Mouse (Mus musculus) left cerebral cortex, adult 18-20 months (tissue): ENCODE data around the gene Afdn. TPM values are rescaled to one million over a fixed set of nuclear protein-coding genes. Genes with fewer than 3 reads are reported as not detected.
"Not testable (repeated sequence)": the region's sequence is repeated elsewhere in the genome, so short reads cannot be mapped to it uniquely, and the experiment has no call there.

Experiments
- DNase-seq, 2 experiments: peaks; one replicate each; pipeline ENCODE4 v3.0.0; 2021 to 2022; ENCODE audit warnings: low spot score in 2 of 2, mixed read lengths in 1 of 2
- total RNA-seq, 2 experiments: library from RNA; stranded (reverse); gene quantifications; 2 replicates each; pipeline ENCODE4 v1.2.3; 2021

The Afdn gene
- total RNA-seq, 2 experiments from 2014 or later, result 114 TPM

DNA sequence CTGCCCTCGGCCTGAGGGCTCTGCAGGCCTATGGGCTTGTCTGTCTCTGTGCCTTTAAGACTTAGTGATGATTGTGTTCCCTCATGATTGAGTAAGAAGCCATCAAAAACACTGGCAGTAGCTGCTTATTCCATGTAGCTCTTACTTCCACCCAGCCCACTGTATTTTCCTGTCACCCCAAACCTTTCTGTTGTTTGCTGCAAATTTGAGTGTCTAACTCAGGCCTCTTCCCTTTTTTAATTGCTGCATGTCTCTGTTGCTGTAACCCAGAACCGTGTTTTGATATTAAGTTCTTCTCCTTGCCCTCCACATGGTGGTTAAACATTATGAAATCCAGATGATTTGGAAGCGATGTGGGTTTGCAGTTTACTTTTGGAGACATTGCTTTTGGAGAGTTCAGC, 106.6 kb downstream of the Afdn start:
- DNase-seq, result no peak

DNA sequence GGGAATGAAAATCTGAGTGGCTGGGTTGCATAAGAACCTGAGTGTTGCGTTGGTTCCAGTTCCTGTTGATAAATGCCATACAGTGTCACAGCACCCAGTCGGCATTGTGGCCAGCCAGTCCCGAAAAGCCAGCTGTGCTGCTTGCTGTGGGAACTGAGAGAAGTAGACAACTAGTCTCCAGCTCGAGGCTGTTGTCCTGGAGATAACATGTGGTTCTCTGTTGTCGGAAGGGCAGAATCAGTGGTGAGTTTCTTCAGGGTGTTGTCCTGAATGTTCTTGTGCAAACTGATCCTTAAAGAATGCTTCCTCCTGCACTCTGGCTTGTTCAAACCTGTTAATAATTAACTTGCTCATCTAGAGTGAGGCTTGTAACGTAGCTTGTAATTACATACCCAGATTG, 107.1 kb downstream of the Afdn start:
- DNase-seq, result no peak

DNA sequence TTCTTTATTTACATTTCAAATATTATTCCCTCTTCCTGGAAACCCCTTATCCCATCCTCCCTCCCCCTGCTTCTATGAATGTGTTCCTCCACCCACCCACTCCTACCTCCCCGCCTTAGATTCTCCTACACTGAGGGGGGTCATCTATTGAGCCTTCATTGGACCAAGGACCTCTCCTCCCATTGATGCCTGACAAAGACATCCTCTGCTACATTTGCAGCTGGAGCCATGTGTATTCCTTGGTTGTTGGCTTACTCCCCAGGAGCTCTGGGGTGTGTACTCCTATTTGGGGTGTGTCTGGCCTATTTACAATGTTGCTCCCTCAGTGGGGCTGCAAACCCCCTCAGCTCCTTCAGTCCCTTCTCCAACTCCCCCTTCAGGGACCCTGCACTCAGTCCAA, 109.9 kb downstream of the Afdn start:
- DNase-seq, result no peak

DNA sequence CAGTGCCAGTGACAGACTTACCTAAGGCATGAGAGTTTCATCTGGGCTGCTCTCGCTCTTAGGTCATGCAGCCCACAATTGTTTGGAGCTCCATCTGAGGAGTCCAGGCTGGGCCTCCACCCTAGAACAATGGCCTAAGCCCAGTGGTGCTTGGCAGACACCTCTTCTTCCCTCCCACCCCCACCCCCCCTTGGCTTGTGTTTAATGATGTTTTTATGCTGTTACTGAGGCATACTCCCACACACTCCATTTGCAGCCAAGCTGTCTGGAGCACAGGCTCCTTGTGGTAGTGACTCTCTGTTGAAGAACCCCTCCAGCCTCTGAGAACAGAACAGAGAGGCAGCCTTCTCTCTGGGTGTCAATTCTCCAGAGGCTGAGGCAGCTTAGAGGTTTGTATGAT, 113.9 kb downstream of the Afdn start:
- peak; percentile 33 to 60 for DNase-seq

DNA sequence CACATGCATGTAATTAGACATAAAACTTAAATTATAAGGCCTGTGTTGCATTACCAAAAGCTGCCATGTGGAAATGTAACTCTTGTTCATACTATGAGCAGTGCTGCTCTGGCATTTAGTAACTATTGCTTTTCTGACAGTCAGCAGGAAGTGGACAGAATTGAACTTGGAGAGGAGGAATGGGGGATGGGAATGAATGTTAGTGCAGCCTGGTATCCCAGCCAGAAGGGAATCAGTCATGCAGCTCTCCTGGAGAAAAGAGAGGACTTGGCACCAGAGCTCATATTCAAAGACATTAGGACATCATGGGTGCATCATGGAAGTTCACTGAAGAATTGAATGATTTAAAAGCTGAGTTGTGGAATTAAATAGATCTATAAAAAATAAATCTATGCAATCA, 117.1 kb downstream of the Afdn start:
- no peak for DNase-seq

DNA sequence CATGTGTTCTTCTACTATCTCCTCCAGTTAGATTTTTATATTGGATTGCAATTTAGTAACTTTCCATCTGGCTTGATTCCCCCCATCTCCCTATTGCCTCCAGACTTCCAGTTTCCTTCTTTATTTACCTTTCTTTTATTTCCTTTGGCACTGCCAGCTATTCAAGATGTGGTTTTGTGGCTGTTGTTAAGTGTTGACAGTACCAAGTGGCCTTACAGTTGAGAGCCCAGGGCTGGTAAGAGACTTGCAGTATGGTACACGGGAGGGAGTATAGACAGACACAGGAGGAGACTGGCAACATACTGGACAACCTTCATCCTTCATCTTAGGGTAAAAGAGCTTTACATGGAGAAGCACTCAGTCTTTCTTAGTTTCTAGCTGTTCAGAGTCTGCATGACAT, 119.4 kb downstream of the Afdn start:
- DNase-seq, result no peak

DNA sequence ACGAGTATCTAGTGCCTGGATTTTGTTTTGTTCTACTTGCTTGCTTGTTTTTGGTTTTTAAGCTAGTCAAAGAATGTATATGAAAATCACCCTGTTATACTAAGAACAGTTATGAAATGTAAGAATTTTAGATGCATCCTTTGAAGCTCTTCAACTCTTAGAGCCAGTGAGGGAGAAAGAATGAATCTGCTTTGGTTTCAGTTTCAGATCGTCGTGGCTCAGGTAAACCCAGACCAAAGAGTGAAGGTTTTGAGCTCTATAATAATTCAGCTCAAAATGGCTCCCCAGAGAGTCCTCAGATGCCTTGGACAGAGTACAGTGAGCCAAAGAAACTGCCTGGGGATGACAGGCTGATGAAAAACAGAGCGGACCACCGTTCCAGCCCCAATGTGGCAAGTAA, 123.2 kb downstream of the Afdn start:
- DNase-seq, result no peak

DNA sequence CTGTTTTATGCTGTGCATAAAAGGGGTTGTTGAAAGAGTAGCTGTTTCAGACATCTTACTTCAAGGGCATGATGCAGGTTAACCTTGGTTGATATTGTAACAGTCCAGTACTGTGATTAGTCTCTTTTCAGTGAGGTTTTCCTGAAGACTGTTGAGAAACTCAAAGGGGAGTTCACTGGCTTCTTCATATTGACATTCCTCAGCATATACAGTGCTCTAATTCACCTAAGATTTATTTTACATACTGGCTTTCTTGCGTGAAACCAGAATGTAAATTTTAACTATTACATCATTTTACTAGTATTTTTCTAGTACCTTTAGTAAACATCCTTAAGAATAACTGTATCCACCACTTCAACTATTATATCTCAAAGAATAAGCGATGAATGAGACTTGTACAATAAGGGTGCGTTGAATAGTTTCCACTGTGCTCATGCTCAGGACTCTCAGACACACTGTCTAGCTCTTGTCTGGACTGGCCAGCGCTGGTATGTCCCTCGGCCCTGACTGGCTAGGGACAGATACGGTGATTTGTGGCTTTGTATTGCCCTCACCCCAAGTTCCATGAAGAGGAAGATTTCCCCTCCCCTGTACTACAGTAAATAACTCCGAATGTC, 129.6 kb downstream of the Afdn start:
- no peak for DNase-seq

DNA sequence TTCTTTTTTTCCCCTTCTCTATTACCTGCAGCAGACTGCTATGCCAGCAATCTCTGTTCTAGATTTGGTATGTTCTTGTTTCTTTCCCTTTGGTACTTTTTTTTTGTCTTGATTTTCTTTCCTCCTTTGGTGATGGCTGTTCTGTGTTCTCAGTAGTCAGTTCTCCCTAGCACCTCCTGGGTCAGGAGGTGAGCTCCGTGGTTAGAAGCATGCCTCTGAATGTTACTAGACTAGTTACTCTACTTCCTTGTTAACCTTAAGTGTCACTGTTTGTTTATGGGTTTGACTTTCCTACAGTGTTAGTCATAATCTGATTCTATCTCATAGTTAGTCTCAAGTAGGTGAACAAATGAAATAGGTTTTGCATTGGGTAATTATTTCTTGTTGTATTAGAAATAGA, 130.6 kb downstream of the Afdn start:
- DNase-seq, result no peak

DNA sequence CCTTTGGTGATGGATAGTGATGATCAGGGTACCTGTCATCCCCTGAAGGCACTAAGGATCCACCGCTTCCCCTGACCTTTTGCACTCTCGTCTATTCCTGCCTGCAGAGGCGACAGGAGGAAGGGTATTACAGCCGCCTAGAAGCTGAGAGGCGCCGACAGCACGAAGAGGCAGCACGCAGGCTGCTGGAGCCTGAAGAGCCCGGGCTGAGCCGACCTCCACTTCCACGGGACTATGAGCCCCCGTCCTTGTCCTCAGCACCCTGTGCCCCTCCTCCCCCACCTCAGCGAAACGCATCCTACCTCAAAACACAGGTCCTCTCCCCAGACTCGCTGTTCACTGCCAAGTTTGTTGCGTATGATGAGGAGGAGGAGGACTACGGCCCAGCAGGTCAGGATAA, 138.5 kb downstream of the Afdn start:
- DNase-seq, result no peak

DNA sequence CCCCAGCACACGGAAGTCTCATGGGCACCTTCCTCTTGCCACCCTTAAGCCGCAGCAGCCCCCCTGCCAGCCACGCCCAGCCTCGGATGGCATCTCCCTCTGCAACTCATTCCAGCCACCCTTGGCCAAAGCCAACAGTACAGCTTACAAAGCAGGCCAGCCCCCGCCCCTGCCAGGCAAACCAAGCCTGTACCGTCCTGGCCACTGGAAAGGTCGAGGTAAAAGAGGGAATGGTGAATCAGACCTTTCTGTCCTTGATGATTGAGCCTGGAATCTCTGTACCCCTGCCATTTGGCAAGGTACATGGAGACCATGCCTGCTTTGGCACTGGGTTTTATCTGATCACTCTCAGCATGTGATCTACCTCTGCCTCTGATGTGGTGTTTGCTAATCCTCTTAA, 138.9 kb downstream of the Afdn start:
- DNase-seq, result no peak

DNA sequence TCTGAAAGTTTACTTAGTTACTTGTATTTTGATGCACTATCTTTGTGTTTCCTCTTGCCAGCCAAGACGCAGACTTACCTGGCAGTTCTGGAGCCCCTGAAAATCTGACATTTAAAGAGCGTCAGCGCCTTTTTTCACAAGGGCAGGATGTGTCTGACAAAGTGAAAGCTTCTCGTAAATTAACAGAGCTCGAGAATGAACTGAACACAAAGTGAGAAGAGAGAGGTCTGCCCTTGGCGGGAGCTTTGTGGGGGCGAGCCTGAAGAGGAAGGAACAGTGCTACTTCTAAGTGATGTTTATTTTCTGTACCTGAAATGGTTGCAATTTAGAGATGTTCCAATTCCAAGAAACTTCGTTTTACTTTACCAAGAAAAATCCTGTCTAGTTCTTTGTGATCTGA, 143.5 kb downstream of the Afdn start:
- no peak for DNase-seq

DNA sequence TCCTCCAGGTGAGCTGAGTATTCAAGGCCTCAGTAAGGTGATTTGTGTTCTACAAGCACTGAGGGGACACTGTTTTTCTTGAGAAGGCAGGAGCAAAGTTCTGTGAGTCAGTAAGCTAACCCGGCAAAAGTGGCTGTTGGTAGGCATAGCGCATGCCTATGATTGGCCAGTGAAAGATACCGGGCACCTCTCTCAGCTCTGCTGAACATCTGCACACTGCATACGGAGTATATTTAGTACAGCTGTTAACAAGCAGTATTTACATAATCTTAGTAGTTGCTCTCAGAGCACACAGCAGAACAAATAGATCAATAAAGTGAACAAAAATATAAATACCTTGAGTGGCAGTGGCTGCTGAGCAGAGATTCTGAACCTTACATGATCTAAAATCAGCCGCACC, 146.7 kb downstream of the Afdn start:
- no peak for DNase-seq

DNA sequence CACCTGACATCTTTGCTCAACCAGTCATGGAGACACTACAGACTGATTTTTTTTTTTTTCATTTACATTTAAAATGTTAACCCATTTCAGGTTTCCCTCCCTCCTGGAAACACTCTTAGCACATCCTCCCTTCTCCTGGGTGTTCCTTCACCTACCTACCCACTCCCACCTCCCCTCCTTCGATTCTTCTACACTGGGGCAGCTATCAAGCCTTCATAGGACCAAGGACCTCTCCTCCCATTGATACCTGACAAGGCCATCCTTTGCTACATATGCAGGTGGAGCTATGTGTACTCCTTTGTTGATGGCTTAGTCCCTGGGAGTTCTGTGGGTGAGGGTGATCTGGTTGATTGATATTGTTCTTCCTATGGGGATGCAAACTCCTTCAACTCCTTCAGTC, 147.3 kb downstream of the Afdn start:
- no peak for DNase-seq

DNA sequence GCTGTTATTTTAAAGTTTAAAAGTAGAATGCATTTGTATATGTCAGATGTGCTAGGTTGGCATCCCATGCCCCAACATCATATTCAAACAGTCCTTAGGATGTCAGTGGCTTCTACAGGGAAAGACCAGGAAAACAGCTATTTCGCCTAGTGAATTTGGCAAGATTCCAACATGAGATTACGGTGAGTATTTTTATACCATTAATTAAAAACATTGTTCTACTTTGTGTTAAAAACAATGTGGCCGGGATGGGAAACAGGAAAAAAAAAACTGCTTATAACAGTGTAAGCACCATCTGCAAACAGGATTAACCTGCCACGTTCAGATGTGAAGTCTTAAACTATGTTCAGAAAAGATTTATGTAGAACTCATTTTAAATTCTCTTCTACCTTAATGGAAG, 153.6 kb downstream of the Afdn start:
- DNase-seq, result no peak

DNA sequence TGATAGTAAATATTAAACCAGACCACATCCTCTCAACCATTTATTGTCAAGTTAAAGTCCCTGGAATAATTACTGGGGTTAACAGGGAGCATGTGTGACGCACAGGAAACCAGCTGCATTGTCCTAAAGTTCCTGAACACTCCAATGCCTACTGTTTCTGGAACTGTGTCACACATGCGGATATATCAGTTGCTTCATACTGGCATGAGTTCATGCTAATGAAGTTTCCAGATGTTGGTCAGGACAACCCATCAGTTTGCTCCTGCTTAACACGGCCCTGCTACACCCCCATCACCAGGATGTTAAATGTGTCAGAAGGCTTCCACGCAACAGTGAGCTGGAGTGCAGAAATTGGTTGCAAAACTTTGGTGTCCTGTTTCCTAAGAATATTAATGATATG, 154.2 kb downstream of the Afdn start:
- no peak for DNase-seq

DNA sequence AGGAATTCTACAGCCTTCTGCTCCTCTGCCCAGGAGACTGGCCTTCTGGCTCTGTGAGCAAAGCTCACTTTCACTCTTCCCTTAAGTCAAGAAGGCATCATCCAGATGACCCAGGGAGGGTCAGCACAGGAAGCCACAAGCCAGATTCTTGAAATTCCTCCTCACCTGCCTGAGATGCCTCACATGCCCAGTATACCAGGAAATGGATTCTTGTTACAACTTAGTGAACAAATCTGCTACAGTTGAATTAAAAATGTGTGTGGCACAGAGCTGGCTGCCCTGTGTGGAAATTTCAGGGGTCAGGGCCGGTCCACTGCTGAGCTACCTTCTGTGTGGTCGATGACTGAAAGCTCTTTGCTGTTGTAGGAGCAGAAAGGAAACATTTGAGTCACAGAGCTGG, 160.4 kb downstream of the Afdn start:
- DNase-seq, result no peak

DNA sequence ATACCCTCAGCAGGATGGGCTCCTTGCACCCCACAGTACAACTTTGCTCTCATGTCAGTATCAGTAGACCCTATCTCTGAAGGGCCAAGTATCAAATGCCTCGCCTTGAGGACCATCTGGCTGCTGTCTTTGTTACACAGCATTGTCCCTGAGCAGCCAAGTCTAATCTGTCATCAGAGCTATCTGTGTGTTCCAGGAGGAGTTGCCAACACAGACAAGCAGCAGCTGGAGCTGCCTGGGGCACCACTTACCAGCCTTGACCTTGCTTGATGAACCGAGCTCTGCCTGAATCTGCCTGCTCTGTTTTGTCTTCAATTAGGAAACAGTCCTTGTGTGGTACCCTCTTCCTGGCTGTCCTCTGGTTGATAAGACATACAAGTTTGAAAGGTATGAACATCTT, 163.1 kb downstream of the Afdn start:
- no peak for DNase-seq

DNA sequence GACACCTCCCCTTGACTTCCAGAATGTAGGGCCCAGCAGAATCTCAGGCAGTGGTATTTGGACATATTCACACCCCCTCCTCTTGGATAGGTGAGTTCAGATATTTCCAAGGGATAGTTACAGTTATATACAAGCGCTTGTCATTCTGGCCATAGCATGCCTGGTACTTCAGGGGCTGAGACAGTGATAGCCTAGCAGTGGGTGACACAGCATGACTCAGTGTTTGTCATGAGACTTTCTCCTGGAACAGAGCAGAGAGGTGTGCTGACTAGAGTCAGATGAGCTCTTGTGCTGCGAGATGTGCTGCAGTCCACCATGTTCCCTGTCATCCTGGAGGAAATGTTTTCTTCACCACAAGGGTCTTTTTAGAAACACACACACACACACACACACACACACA, 164.2 kb downstream of the Afdn start:
- DNase-seq, result no peak

DNA sequence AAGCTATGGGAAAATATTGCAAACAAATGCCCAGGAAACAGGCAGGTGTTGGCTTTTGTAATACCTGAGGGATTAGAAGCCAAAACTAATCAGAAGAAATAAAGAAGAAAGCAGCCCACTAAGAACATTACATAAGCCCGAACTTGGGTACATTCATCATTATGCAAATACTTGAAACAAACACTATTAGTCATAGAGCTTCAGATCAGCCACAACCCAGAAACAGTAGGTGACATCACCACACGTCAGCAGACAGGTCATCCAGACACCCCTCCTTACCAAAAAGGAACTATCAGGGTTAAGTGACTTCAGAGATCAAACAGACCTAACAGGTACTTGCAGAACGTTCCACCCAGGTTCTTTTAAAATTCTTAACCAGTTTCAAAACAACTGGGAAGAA, 165.6 kb downstream of the Afdn start:
- no peak for DNase-seq

DNA sequence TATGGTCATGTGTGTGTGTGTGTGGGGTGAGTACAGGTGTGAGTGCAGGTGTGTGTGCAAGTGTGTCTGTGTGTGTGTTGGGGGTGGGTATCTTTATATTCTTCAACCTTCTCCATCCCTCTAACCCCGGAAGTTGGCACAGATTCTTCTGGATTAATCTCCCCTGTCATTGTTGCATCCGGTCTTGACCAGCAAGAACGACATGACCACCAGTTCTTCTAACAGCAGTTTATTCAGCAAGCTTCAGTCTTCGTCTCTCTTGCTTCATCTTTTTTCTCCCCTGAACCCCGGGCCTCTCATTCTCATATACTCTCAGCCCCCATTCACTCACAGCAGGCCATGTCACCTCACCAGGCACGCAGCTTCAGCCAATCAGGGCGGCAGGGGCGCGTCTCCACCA, 170.1 kb downstream of the Afdn start:
- no peak for DNase-seq

DNA sequence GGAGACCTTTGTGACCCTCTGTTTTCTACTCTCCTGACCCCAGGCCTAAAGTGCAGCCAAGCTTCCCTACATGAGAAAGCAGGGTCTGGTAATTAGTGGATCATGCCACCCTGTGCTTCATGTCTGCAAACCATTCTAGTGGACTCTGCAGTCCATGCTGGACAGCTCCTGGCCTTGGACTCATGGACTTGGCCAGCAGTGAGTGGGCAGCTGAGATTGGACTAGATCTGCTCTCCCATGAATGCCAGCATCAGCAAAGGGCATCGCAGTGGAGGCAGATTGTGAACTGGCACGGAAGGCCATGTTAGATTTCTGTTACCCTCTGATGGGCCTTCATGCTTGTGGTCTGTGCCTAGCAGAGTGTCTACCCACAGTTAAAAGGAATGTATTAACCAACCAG, 175.0 kb downstream of the Afdn start:
- DNase-seq, result not testable (repeated sequence)

DNA sequence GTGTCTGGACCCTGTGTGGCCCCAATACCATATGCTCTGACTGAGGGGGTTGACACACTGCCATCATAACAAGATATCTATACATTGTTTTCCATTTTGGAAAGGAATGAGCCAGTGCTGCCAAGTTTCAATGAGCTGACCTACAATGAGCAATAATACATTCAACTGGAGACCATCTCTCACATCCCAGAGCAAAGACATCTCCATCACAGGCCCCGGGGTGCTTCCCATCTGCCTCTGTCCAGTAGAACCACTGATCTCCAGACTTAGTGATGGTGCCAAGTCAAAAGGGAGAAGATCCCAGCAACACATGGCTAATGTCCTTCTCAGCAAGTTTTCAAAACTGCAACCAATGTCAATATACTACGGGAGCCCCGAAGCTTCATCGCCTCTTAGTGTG, 177.4 kb downstream of the Afdn start:
- DNase-seq, result no peak

DNA sequence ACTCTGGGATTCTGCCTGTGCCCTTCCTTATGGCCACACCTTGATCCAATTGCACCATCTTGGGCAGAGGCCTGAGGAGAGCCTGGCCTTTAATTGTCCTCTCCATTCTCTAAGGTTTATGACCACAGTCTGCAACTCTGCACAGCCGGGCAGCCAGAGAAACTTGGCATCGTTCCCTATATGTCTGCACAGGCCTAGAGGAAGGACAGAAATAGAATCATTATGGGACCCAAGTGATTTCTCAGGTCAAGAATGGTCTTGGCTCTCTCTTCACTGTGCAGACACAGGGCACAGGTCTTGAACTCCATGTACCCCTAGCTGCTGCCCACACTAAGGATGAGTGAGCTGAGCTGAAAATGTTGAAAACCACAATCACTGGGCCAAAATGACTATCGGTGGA, 178.3 kb downstream of the Afdn start:
- DNase-seq, result no peak
